Mouse (Mus musculus): ENCODE results near the gene Plcl1. TPM values are rescaled to one million over a fixed set of nuclear protein-coding genes. Genes with fewer than 3 reads are reported as not detected.

Plcl1 gene
- polyA plus RNA-seq, 1 experiment, result 6.7 TPM

DNA sequence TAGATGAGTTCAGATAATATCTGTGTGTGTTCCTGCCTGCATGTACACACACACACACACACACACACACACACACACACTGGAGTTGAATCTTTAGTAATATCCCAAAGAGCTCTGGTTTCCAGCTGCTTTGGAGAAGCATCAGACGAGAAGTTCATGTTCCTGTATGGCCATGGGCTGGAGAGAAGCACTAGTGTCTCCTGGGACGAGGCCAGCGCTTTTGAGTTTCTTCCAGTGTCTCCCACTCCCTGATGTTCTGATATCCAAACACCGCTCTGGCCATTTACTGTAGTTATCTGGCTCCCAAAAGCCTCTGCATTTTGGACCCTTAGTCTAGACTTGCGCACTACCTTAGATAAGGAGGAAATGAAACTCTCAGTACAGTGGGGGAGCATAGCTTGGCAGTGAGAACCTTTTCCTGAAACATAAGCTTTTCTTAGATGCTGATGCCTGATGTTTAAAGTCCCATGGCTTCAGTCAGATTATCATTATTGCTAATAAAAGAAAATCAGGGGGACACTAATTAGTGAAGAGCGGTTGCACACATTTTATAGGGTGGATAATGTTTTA, 207.1 kb downstream of the Plcl1 start:
- no peak for DNase-seq (ENCODE audit: low spot score)

DNA sequence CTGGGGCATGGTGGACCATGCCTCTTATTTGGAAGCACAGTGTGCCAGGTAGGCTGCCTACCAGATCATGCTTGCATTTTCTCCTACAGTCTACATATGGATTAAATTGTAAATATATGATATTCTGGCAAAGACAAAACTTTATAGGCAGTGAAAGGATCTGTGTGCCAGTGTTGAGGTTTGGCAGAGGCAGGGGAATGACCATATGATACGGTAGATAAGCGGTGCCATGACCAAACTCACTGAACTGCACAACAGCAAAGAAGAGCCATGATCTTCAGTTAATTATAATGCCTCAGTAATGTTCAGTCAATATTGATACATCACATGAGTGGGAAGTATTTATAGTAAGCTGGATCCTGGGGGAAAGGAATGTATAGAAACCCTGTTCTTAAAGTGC, 212.1 kb downstream of the Plcl1 start:
- DNase-seq (ENCODE audit: low spot score), result no peak

DNA sequence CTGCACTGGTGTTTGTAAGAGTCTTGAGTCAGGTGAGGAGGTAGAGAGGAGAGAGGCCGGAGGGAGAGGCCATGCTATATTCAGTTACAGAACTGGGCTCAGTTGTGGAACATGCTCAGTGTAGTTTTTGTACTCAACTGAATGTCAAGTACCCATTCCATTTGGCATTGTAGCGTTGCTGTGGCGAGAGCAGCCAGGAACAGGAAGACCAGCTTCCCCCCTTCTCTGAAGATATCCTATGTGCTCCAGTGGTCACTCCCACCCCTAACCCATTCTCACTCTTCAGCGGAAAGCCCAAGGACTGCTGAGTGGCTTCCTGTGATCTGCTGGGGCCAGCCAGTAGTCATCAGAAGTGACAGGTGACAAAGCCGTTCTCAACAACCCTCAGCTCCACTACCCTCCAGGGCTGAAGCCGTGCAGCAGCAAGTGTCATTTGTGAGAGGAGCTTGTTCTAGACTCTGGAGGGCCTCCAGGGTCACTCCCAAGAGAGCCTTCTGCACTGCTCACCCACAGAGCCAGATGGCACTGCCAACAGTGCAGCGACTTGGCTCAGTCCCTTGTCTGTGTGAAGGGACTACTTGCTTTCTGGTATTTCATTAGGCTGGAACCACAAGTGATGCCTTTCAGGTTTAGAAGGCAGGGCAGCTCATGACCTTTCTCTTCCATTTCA, 213.0 kb downstream of the Plcl1 start:
- DNase-seq (ENCODE audit: low spot score), result no peak

DNA sequence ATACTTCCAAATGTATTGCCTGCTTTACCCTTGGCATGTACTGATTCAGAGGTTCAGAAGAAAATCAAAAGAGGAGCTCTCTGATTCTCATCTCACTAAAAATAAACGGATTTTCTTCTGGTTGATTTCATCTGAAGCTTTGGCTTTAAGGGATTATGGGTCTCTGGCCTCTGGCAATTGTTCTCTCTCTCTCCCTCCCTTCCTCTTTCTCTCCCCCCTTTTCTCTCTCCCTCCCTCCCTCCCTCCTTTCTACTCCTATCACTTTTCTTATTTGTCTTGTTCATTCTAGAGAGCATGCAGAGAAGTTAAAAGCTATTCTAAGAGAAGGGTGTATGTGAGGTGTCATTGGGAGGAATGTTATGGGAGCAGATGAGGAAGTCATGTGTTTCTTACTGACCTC, 225.8 kb downstream of the Plcl1 start:
- no peak for DNase-seq (ENCODE audit: low spot score)

DNA sequence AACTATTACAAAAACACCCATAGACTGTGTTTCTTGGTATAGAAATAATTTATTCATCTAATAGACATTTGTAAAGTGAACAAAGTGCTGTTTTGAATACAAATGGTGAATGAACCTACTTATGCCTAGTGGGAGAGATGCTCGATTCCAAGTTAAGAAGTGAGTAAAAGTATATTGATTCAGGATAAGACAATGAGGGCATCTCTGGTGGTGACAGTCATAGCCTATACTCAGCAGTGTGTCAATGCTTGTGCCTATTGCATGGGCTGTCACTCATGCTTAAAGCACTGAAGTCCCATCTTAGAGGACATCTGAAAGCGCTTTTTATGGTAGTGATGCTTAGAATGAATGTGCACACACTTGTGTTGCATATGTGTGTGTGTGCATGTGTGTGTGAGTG, 226.3 kb downstream of the Plcl1 start:
- DNase-seq (ENCODE audit: low spot score), result no peak

DNA sequence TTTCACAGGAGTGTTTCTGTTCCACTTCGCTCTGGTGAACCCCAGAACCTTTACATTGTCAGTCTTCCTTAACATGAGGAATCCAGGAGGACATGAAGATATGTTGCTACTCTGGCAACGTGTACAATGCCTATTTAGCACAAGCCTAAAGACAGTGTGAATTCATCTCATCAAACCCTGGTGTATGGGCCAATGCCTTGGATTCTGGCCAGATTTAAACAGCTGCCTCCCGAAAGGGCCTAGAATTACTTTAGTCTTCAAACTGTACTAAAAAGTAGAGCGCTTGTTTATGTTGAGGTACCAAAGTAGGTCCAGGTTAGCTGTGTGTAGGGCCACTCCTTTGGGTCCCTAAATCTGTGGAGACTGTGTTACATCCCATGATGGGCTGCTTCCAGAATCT, 227.6 kb downstream of the Plcl1 start:
- DNase-seq (ENCODE audit: low spot score), result no peak

DNA sequence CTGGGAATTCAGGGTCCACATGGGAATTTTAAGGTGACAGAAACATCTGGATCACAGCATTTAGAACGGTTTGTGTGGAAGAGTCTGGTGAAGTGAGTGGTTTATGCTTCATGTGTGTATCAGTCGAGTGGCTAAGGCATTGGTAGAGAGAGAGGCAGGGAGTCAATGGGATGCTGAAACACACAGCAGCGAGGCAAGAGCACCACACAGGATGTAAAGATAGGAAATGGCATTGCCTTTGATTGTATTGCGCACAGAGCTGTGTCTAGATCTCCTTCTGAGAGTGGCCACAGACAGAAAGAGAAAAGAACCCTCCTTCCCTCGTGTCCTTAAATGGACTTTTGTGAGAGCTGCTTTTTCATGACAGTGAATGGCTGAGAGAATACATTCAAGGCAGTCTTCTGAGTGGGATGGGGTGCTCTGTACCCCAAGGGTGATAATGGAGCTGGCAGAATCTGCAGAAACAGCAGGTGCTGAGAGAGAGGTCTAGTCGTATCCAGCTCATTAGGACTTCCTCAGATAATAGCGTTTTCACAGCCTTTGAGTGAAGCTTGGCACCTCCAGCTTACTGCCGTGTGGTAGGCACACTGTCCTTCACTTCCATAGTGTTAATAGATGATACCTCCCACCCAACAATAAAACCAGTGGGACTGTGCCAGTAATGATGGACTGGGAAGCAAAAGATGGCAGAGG, 253.9 kb downstream of the Plcl1 start:
- no peak for DNase-seq (ENCODE audit: low spot score)

DNA sequence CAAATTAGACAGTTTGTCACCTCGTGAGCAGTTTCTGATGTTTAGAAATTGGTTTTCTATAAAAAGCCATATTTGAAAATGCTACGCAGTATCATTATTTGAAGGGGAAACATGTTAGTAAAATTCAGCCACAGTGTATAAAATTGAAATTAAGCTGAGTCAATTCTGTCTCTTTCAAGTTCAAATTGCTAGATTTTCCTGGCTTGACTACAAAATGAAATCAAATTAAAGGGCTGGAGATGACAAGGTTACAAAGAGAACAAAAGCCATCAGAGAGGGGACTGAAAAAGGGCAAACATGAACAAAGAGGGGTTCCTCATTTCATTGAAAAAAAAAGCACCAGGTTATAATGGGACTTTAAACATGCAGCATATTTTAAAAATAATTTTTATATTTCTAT, 255.7 kb downstream of the Plcl1 start:
- no peak for DNase-seq (ENCODE audit: low spot score)

DNA sequence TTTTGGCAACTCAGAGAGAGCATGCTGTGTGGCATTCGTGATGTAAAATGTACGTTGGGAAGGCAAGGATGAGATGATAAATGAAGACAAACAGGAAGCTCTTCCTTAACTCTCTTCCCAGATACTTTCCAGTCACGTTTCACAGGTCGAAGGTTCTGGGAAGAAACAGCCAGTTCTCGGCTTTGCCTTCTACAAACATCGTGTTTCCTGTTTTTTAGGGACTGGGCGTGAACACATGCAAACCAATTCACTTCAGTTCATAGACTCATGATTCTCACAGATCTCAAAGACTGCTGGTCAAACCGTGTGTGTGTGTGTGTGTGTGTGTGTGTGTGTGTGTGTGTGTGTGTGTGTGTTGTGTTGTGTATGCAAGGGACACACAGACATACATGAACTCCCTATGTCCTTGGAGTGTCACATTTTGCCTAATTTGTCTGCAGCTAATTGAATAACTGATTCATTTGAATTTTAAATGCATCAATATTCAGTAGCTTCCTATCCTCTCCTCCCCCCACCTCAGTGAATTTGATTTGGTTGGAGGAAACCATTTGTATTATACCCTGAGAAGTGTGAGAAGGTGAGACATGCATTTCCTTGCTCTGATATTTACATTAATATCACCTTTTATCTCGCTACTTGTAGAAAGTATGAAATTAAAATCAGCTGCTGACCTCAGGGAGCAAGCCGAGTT, 259.6 kb downstream of the Plcl1 start:
- no peak for DNase-seq (ENCODE audit: low spot score)

DNA sequence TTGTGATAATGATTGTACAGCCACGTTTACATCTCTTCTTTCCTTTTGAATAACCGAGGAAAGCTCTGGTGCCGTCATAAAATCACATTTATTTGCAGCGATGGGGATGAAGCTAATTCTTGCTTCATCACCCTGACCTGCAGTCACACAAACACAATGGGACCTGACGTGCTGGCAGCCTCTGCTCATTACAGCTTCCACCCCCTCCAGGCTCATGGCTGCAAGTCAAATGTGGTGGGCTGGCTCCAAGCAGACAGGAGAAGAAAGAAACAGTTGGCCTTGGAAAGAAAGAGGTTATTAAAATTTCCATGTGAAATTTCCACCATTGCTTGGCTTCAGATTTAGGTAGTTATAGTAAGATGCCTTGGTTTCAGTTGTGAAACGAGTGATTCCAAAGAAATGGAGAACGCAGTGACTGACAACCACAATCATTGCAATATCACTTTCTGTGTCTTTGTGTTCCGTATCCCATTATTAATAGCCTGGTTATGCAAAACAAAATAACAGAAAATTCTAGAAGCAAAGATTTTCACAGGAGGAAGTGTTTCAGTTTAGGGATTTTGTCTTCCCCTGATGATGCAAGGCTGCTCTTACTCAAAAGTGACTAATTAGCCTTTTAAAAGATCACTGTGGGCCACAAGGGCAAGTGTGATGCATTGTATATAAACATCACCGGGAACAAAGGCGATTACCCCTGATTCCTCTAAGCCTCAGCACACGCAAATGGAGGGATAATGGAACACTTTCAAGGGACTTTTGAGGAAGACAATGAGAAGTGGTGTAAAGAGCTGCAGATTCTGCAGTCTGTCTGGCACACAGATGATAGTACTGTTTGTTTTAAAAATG, 260.3 kb downstream of the Plcl1 start:
- DNase-seq (ENCODE audit: low spot score), result no peak

DNA sequence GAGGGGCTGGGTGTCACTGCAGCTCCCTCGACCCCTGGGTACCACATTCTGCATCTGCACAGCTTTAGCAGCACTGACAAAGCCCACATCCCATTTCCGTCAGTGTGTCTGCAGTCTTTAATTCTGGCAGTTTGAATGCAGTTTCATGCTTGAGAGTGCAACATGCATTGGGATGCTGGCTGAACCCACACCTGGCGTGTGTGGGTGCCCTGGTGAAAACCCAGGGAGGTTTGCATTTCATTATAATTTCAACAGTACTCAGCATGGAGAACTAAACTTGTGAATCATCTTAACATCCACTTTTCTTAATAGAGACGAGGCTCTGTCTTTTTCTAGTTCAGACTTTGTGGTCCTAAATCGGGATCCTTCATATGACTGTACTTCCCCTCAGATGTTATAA, 261.1 kb downstream of the Plcl1 start:
- no peak for DNase-seq (ENCODE audit: low spot score)

DNA sequence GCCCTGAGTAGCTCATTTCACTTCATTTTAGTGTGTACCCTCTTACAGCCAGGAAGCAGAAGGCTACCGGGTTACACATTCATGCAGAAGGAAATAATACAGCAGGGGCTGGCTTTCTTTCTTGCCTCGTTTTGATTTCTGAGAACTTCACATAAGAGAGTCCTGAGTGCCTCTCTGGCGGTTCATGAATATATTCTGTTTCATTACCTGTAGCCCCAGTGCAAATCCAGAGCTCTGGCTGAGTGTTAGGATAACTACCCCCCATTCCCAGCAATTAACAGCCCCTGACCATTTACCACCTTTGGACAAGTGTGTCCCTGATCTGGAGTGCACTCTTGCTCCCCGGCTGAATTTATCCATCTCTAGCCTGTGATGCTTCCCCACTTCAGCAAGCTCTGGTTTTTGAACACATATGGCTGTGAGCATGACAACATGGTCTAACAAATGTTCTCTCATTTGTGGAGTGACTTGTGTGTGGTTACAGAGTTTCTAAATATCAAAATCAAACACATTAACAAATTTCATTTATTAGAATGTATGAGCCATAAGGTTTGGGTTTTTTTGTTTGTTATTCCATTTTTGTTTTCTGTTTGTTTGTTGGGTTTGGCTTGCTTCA, 263.0 kb downstream of the Plcl1 start:
- DNase-seq (ENCODE audit: low spot score), result no peak

DNA sequence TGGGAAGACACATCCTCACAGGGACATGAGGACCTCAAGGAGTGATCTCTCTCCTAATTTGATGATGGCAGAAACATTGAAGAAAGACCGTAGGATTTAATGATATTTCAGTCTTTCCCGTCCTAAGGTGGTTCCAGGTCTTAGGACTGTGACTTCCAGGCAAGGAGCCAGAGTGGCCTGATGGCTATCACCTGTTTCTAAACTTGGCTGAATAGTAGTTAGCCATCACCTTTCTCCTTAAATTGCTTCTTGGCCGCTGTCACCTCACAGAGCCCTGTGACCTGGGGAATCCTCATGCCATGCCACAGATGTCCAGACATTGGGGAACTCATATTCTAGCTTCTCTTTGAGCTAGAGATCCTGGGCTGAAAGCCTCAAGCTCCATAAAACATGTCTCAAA, 277.0 kb downstream of the Plcl1 start:
- no peak for DNase-seq (ENCODE audit: low spot score)

DNA sequence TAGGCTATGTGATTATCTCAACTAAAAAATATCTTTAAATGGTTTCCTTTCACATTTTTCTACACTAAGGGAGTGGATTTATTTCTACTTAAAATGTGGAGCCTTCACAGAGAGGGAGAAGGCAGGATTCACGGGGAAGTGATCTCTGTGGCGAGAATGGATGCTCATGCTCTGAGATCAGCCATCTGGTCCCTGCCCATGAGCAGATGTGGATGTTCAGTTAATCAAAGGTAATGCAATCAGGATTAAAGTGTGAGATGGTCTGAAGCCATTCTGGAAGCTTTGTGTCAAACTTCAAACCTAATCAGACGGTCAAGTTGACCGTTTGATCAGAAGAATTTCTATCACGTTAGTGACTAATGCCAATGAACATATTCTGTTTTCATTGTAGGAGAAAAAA, 280.5 kb downstream of the Plcl1 start:
- DNase-seq (ENCODE audit: low spot score), result no peak

DNA sequence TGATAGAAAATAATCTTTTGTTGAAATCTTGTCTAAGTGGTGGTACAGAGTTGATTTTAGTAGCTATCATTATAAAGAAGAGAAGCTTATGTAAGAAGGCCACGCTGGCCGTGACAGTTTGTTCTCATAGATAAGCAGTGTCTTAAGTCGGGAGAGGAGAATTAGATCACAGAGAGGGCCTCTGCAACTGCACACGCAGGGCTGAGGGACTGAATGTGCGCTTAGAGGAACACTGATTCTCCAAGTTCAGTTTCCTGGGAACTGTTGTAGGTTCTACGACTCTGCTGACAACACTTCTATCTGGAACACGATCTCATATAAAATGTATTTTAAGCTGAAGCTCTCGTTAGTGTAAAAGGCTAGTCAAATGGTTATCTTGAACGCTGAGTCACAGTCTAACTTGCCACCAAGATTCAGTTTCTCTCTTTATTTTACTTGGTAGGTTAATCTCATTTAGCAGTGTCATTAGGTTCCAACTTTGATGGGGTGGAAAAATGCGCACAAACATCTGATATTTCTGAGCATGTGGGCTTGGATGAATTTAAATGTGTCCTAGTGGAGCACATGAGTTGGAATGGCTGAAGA, 288.0 kb downstream of the Plcl1 start:
- no peak for DNase-seq (ENCODE audit: low spot score)

DNA sequence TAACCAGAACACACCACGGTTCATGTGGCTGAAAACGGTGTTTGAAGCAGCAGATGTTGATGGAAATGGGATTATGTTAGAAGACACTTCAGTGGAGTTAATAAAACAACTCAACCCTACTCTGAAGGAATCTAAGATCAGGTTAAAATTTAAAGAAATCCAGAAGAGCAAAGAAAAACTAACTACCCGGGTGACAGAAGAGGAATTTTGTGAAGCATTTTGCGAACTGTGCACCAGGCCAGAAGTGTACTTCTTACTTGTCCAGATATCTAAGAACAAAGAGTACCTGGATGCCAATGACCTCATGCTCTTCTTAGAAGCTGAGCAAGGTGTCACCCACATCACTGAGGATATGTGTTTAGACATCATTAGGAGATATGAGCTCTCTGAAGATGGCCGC, 290.5 kb downstream of the Plcl1 start:
- DNase-seq (ENCODE audit: low spot score), result no peak

DNA sequence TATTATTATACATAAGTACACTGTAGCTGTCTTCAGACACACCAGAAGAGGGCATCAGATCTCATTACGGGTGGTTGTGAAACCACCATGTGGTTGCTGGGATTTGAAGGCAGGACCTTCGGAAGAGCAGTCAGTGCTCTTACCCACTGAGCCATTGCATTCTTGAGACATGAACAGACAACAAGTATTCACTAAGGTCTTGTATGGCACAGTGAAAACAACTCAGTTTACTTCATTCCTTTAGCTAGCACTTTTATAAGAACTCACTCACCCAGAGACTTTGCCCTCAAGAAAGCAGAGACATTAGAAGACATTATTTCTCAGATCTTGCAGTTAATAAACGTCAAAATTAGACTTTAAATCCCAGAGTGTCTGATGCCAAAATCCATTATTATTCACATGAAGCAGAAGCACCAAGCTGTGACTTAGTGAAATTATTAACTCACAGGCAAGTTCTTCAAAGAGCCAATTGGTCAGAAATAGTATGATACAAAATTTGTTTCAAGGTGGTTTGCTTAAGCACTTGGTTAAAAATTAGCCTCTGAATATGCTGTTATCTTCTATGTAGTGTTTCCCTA, 293.8 kb downstream of the Plcl1 start:
- DNase-seq (ENCODE audit: low spot score), result no peak

DNA sequence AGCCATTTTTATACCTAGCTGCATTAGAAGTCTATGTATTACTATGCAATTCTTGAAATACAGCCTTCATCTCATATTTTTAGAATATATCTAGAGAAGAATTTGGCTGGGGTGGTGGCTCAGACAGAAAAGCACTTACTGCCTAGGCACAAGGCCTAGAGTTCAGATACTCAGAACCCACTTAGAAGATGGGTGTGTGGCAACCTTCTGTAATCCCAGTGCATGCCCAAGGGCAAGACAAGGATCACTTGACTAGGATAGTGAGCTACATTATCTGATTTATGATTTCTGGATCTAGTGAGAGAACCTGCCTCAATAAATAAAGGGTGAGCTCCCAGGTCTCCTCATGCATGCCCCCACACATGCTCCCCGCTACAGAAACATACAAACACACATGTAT, 294.3 kb downstream of the Plcl1 start:
- no peak for DNase-seq (ENCODE audit: low spot score)

DNA sequence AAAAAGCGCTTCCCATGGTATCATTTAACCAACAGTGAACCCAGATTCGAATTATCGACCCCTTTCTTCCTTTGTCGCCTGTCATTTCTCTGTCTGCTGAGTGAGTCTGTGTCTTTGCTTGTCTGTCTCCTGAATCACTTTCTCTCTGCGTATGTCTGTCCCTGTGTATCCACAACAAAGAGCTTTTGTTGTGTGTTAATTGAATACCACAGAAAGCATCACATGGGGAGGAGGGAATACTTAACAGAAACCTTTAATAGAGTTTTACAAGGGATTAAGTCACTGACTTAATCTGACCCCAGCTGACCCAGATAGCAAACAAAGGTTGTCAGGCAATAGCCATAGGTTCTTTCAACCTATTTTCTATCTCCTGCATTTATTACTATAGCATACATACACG, 295.0 kb downstream of the Plcl1 start:
- no peak for DNase-seq (ENCODE audit: low spot score)

DNA sequence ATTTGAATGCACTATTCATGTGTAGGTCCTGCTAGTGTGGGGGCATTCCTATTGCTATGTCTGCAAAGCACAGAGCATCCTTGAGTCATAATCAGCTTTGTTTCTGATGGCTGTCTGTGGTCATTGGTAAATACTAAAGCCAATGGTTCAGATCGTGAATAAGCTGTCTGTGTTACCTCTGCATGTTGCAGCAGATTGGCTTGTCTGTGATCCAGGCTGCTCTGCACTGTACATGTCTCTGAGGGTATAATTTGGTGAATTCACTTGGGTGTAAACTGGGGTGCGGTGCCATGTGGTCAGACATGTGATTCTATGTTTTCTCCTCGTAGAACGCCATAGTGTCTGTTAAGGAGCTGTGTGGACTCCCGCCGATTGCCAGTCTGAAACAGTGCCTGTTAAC, 295.9 kb downstream of the Plcl1 start:
- no peak for DNase-seq (ENCODE audit: low spot score)

DNA sequence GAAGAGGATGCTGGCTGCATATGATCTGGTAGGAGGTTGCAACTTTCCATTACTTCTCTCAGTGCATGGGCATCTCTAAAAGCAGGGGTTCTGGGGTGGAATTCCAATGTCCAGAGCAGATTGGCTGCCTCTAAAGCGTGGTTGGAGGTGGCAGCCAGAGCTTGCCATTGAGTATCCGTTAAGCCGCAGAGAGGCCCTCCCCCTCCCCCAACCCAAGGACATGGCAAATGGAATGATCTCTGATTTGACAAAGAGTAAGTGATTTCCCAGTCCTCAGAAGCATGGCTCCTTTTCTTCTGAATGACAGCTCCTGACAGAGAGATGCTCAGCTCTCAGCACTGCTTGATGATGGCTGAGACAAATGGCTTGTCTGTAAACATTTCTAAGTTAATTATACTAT, 296.4 kb downstream of the Plcl1 start:
- DNase-seq (ENCODE audit: low spot score), result no peak

All from urinary bladder, adult 2 months (tissue).